Mouse (Mus musculus) T-helper 1 cell (primary cell): ENCODE data around the gene Trabd2b.

Source experiments
- in situ Hi-C: fragments of 300-600 bp; cut with MboI, MseI; formaldehyde crosslinking; loops from one replicate; pipeline ENCODE4 v1.15.1; 2025; ENCODE audit warnings: high pct_unique_total_duplicates

The Trabd2b gene

DNA sequence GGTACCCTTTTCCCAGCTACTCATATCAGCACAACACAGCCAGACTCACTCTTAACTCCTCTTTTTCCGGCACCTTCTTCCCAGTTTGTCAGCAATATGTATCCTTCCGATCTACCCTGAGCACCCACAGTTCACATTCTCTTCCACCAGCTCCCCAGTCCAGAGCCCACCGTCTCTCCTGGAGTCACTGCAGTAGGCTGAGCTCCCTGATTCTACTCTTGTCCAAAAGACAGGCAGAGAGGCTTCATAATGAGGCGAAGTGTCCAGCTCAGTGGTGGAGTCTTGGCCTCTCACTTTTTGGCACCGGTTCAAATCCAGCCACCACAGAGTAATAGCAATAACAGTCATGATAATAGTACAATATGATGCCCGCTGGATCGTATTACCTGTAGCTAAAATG lies 133.5 kb downstream of the Trabd2b start:
- in situ Hi-C loops, result no loop called here

DNA sequence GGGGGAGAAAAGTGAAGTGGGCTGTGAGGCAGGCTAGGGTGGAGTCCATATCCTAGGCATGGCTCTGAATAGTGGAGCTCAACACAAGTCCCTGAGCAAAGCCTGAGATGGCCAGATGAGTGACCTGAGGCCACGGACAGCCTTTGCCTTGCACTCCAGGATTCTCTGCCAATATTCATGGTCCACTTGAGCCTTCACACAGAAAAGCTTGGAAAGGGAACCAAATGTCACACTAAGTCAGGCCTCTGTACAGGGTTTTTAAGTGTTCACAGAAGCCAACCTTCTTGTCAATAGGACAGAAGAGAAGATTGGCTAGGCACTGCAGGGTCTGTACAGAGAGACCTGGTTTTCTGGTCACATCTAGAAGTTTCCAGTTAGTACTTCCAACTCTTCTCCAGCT lies 134.7 kb downstream of the Trabd2b start:
- in situ Hi-C loops, result no loop called here

DNA sequence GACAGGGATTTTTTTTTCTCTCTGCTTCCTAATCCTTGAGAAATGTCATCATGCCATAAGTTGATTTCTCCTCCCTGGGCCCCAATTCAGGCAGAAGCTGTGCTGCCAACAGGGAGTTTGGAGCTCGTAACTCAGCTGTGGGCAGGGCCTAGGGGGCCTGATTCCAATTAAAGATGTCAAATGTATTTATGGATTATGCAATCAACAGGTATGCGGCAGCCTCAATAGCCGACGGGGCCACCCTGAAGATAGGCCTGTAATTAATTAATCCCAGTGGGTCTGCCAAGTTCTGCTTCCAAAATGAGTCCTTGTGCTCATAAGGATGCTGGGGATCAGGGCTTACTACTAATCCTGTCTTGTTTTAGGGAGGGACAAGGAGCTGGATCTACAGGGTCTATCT lies 135.6 kb downstream of the Trabd2b start:
- in situ Hi-C loops, result no loop called here

DNA sequence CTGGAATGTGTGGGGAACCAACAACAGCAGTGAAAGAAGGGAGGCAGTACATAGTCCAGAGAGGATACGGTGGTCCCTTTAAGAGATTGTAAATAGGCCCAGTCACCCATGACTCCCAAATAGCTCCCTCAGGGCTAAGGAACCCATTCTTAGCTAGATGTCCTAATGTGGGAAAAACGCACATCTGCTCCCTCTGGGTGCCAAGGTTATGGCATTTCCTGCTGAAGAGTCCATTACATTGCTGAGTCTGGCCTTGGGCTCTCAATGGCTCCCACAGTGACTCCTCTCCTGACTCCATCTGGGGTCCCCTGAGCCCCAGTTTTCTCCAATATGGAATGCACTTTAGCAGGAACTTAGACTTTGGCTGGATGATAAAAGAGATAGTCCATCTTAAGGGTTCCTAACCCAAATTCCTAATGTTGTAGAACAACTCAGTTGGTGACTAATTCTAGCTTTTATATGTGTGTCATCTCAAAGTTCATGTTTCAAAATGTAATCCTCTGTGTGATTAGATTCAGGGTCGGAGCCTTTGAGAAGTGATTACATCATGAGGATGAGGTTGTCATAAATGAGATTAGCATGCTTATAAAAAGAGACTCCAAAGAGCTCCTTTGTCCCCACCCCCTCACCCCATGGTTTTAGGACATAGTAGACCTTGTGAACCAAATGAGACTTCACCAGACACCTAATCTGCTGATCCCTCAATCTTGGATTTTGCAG lies 139.1 kb downstream of the Trabd2b start:
- in situ Hi-C loops, result no loop called here

DNA sequence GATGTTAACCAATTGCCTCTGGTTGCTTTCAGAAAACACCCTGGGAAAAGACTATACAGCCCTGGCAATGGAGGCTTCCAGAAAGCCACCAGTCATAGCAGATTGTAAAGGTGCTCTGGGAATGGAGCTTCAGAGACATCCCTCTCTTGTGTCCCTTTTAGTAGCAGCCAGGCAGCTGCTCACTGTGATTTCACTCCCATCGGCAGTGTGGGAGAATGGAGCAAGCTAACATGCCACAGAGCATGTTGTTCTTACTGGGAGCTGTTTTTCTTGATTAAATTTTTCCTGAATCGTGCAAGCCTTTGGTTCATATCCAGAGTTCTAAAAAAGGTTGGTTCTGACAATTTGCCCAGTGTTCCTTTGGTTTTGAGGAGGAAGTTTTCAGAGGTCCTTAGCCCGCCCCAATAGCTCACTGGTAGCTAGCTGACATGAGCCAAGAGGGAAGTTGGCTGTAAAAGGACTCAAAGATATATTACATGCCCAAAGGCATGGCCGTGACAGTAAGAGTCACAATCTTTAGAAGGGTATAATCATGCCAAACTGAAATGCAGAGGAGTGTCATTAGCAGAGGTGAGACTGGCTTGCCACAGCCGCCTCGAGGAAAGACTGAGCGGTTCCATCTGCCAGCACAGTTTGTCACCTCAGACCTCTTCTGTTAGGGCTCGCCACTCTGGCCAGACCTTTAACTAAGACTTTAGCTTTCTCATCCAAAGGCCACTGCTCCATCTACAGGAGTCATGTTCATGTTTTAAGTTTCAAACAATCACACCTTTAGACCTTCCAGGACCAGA lies 141.3 kb downstream of the Trabd2b start:
- in situ Hi-C loops, result no loop called here

DNA sequence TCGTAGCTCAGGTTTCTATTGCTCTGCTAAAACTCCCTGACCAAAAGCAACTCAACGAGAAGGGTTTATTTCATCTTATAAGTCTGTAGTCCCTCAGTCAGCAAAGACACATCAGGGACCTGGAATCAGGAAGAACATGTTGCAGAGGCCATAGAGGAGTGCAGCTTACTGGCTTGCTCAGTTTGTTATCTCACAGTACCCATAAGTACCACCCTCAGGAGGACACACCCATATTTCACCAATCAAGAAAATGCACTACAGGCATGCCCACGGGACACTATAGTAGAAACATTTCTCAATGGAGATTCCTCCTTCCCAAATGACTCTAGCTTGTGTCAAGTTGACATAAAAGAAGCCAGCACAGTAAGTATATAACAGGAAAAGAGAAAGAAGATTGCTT lies 143.0 kb downstream of the Trabd2b start:
- in situ Hi-C loops, result no loop called here

DNA sequence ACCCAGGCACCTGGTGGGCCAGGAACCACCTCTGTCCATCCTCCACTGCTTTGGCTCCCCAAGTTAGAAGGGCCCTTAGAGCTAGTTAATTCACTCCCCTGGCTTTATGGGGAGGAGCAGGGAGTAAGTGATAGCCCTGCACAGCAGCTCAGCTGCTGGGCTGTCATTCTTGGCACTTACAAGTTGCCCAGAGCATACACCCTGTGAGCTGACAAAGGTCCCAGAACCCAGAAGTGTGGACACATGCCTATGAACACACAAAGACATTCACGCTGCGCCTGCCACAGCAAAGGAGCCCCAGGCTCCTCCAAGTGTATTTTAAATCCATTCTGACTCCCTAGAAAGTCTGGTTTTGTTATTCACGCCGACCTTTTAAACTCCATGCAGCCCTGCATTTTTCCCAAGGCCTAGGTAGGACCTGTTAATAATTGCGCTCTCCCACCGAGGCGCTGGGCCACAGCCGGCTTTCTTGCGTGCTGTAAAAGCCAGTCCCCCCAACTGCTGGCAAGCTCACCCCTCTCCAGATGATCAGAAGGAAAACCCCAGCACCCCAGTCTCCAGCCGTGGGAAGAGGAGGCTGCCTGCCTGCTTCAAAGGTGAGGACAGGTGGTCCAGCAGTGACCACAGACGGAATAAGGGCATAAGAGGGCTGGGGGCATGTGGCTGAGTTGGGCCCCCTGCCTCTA lies 144.1 kb downstream of the Trabd2b start:
- in situ Hi-C loops, result no loop called here

DNA sequence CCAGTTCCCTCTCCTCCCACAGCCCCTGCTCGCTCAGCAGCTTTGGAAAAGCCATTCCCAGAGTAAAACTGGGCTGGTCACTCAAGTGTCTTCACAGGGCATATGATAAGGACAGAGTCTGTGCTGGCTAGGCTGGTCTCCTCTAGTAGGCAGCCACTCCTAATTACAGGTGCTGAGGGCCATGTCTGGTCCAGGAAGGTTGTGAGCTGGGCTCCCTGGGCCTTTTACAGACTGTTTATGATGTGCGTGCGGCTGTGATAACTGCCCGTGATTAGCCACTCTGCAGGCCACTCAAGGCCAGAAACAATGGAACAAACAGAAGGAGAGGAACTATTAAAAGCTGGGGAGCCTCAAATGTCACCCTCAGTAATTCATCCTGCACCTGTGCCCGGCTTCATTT lies 150.4 kb downstream of the Trabd2b start:
- in situ Hi-C loops, result no loop called here

DNA sequence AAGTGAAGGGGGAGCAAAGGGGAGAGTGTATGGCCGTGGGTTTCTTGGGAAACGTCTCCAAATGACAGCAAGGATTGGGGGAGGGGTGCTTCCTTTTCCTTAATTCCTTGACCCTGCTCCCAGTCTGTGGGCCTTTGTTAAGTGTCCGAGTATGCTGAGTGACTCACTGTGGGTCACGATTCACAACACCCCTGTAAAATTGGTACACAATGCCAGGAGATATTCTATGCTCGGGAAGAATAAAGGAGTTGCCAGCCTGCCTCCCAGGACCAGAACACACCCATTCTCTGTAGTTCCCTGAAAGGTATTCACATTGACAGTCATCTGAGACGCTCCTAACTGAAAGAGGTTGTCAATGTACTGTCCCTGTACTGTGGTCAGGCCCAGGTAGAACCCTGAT lies 151.2 kb downstream of the Trabd2b start:
- in situ Hi-C loops, result no loop called here

DNA sequence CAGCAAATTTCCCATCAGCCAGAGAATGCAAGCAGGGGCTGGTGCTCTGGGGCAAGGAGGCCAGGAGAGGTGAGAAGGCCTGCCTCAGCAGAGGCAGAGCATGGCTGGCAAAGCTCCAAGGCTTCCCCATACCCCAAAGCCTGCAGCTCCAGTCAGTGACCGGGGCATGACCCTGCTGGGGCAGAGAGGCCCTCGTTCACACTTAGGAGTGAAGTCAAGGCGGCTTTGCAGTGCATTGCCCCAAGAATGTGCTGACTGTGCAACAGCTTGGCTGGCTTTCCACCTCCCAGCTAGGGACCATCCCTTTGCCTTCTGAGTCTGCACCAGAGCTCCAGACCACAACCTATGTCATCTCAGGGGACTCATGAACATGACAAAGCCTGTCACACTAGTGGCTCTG lies 152.0 kb downstream of the Trabd2b start:
- in situ Hi-C loops, result no loop called here

DNA sequence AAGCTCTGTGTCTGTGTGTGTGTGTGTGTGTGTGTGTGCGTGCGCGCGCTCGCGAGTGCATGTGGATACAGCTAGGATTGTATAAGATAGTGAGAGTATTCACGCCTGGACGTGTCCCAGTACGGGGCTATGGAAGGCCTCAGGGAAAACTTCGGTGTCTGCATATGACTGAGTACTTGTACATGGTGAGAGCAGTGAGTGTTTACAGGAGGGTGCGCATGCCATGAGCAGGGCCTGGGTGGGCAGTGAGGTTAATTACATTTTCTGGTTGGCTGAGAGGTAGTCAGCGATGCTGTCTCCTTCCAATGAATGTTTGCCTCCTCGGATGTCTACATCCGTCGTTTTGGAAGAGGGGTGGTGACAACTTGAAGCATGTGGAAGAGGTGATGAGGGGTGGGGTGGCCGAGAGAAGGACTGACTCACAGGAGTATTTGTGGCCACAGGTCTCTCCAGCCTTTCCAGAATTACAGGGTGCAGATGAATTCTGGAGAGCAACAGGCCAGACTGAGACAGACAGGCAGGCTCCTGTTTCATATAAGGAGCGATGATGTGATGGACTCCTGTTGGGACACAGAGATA lies 154.2 kb downstream of the Trabd2b start:
- in situ Hi-C loops, result no loop called here

DNA sequence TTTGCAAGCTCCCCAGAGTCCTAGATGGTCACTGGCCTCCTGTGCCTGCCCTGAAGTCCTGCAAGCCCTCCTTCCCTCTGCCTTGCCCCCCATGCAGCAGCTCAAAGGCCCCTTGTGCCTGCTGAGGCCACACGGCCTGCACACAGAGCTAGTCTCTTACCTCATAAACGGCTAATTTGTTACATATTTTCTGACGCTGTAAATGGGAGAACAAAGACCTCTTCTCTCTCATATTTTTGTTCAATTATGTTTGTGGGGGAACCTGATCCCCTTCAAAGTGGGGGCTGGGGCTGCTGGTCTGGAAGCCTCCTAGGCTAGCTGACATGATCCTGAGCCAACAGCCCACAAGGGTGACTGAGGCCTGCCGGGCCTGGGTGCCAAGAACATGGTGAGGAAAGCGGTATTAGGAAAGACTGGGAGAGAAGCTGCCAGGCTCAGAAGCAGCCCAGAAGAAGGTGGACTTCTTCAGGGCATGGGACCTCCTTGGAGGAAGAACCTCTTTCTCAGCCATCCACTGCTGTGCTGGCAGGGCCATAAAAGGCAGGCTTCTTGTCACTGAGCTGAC lies 157.7 kb downstream of the Trabd2b start:
- in situ Hi-C loops, result no loop called here

DNA sequence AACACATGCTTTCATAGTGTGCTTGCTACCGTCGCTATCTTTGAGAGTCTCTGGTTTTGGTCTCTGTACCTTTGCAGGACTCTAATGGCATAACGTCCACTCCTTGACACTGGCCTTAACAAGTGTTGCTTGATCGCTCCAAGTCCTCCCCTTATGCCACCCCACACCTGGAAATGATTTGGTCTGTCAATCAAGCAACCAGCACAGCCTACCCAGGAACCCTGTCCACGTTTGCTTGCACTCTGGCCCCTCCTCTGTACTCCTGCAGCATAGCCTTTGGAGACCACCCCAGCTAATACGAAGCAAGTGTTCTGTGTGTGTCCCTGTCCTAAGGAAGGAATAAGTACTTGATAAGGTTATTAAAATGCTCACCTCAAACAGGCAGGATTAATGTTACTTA lies 161.1 kb downstream of the Trabd2b start:
- in situ Hi-C loops, result loop anchor here (5.0 kb wide), 1 partner anchor 105 kb away; no protein-coding TSS in a partner anchor

DNA sequence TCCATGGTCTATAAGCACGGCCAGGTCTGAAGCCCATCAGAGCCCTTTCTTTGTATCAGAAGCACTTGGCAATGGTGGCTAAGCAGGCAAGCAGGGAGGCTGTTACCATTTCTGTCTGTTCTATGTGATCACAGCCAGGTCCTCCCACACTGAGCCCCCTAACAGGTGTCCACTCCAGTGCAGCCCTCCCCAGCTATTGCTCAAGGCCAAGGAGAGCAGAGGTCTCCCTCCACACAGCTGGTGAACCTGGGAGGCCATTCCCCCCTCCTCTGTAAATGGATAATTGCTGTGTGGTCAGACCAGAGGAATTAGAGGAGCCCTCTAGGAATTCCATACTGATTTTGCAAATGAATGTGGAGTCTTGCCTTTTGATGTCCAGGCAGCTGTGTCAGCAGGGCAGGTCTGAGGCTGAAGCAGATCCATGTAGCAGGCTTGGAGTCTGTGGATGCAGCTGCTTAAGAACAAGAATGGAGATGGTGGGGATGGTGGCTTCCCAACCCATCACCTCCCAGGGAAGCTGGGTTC lies 161.6 kb downstream of the Trabd2b start:
- in situ Hi-C loops, result loop anchor here (5.0 kb wide), 1 partner anchor 104 kb away; no protein-coding TSS in a partner anchor

DNA sequence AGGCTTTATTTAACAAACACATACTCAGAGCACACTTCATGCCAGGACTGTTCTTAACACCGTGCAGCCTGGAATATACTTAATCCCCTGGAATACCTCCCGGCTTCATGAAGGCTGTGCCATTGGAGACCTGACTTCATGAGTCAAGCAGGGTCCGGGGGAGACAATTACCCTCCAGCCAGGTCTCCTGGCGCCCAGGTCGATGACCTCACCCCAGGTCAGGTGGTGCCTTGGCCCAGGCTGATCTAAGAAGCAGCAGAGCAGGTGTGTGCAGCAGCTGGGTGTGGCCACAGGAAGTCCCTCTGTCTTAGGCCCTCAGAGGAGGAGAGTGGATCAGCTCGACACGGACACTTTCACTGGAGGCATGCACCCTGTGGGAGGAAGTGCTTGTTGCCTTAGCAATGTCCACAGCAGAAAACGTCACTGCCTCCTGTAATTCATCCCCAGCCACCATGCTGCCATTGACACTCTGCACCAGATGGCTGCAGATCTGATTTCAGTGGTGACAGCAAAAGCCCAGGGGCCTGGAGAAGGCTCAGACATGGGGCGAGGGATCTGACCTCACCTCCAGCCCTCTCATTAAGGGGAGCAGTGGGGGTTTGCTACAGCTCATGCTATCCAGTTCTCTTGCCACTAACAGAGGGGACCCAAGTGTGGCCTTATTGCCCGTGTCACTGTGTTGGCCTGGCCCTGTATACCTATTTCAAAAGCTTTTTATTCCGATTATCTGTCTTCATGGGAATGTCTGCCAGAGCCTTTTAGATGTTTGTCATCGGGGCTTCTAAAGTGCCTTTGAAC lies 171.8 kb downstream of the Trabd2b start:
- in situ Hi-C loops, result no loop called here

DNA sequence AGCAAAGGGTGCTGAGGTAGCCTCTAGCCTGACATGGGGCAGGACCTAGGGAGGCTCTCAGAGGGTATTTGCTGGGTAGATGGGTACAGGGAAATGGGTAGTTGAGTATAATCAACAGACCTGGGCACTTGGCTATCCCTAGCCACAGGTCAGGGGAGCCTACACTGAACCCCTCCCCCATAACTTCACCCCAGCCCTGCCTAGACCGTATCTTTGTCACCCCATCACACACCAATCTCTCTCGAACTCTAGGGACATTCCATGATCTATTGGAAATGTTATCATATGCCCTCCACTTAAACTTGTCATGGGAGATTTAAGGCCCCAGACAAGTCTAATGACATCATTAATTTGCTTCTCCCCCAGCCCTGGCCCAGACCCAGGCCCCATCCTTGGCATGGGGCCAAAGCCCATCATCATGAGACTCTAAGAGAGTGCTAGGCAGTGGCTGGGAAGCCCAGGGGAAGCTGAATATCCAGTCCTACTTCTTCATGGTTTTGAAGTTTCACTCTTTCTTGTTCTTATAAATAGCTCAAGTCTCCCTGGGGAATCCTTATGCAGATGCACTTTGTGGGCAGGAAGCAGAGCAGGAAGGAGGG lies 177.1 kb downstream of the Trabd2b start:
- in situ Hi-C loops, result no loop called here

DNA sequence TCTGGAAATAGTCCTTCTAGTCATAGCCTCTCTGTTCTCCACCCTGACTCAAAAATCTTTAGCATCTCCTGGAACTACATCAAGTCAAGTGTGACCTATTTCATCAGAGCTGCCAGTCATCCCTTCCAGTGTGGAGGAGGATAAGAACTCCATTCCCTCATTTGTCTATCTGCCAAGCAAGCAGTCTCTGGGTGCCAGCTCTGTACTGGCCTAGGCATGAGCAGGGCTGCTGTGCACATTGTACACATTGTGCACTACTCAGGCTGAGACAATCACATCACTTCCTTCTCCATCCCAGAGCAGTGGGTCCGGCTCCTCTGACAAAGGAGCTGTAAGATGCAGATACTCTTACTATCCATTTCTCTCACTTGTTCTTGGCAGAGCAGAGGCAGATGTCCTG lies 178.2 kb downstream of the Trabd2b start:
- in situ Hi-C loops, result no loop called here

DNA sequence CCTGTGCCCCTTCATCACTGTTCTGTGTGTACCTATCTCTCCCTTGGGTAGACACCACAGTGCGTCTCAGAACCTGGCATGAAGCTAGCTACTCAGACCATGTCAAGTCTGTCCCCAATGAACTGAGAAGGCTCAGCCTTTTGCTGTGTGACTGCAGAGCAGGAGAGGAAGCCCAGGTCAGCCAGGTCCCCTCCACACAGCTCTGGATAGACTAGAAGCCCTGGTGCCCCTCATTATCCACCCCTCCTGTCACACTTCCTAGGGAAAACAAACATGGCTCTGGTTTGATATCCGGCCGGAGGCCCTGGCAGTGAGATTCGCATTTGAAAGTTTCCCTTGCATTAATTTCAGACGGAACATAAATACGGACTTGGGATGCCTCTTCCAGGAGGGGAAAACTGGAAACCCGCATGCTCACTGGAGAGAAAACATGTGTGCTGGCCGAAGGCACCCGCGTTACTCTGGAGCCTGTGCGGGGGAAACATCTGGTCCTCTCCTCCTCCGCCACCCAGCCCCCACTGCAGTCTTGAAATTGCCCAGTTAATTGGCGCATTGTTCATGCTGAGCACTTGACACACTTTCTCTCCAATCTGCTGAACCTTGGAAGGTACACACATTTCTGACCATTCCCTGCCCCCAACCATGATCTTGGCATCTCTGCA lies 187.2 kb downstream of the Trabd2b start:
- in situ Hi-C loops, result no loop called here

DNA sequence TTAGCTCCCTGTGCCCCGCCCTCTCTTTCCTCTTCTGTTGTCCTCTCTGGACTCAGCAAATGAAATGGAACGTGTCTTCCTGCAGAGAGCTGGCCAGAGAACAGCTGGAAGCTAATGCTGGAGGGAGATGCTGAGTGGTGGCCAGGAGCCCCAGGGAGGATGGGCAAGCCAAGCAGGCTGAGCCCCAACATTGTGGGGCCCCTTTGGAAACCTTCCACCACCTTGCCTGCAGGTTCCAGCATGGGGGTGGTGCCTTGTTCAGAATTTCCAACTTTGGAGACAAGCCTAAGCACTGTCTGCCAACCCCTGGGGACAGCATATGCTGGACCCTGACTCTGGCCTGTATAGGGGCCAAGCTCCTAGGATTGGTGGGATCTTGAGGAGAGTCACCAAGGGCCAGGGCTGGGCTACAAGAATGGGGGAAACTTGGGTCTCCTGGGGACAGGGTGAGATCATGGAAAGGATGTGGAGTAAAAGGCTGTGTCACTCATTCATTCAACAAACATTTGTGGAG lies 188.7 kb downstream of the Trabd2b start:
- in situ Hi-C loops, result no loop called here

DNA sequence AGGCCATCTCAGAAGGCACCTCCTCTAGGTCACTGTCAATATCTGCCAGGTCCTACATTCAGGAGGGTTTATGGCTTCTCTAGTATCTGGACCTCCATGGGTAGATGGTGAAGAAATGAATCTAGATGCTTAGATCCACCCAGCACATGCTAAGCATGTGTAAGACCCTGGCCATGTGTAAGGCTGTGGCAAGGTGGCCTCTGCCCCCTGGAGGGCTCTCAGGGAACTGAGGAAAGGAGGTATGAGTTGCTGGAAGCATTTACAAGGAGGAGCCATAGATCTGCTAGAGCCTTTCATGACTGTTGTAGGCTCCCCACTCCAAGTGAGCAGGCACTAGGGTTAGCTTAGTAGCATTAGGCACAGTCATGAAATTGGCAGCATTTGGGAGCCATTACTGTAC lies 192.6 kb downstream of the Trabd2b start:
- in situ Hi-C loops, result no loop called here
